Mouse (Mus musculus) liver, embryonic 16.5 days (tissue): ENCODE measurements around the gene Rxrb. TPM values are rescaled to one million over a fixed set of nuclear protein-coding genes. Genes with fewer than 3 reads are reported as not detected.

ENCODE experiments used
- ATAC-seq: fragments of 200-750 bp; cut with Nextera tagmentation; 2 replicates; pipeline ENCODE4 v1.8.0; 2017; ENCODE audit warnings: low read depth, mild to moderate bottlenecking, moderate number of reproducible peaks, moderate library complexity
- H3K27ac ChIP-seq: fragments of 300-500 bp; sonication (generic); 2 replicates; pipeline ENCODE4 v1.5.1; 2014; ENCODE audit warnings: mild to moderate bottlenecking, low read length
- H3K27me3 ChIP-seq: fragments of 300-500 bp; sonication (generic); 2 replicates; pipeline ENCODE4 v1.6.1; 2014; ENCODE audit warnings: low read depth, low read length, mixed read lengths; ENCODE audit not compliant: control insufficient read depth, insufficient read depth
- H3K36me3 ChIP-seq: fragments of 300-500 bp; sonication (generic); 2 replicates; pipeline ENCODE4 v1.6.1; 2014; ENCODE audit warnings: mild to moderate bottlenecking; ENCODE audit not compliant: control insufficient read depth, insufficient read depth
- H3K4me1 ChIP-seq: fragments of 300-500 bp; sonication (generic); 2 replicates; pipeline ENCODE4 v1.6.1; 2014; ENCODE audit warnings: low read depth, low read length, mixed read lengths; ENCODE audit not compliant: control insufficient read depth
- H3K4me2 ChIP-seq: fragments of 300-500 bp; sonication (generic); 2 replicates; pipeline ENCODE4 v1.6.1; 2014; ENCODE audit warnings: low read depth, low read length, mixed read lengths
- H3K4me3 ChIP-seq: fragments of 300-500 bp; sonication (generic); 2 replicates; pipeline ENCODE4 v1.5.1; 2014; ENCODE audit warnings: low read depth, mild to moderate bottlenecking, low read length
- H3K9ac ChIP-seq: fragments of 300-500 bp; sonication (generic); 2 replicates; pipeline ENCODE4 v1.6.1; 2014; ENCODE audit warnings: low read depth, low read length
- H3K9me3 ChIP-seq: fragments of 300-500 bp; sonication (generic); replicated peaks from 2 replicates; pipeline ENCODE4 v1.6.1; 2016; ENCODE audit warnings: low read length; ENCODE audit not compliant: control insufficient read depth
- WGBS: fragments of 180-500 bp; shearing (Covaris S2); extraction: QIAGEN DNeasy Blood & Tissue Kit; methylation state at CpG from one replicate; pipeline ENCODE4 v1.1.7; 2014; ENCODE audit not compliant: insufficient replicate concordance; 5-methylcytosine and 5-hydroxymethylcytosine counted together
- polyA plus RNA-seq: library from polyadenylated mRNA; unstranded; fragments of >200 nt; fragmentation: Nextera tagmentation; extraction: Ambion mirVana; gene quantifications from 2 replicates; pipeline ENCODE4 v1.2.1, GENCODE M21; 2015

Rxrb gene
- polyA plus RNA-seq, 1 experiment from 2014 or later, result 15.7 TPM

- no peak overlapping the region for H3K9ac ChIP-seq
- no peak overlapping the region for H3K4me2 ChIP-seq
- no peak overlapping the region for H3K27ac ChIP-seq
- no peaks in the 10 kb centered on the region for H3K27me3 ChIP-seq
- H3K4me3 ChIP-seq, result no peak overlapping the region
- no peaks in the 10 kb centered on the region for H3K9me3 ChIP-seq
- no peaks in the 10 kb centered on the region for H3K36me3 ChIP-seq
- ATAC-seq, result no peak
- no peaks in the 10 kb centered on the region for H3K4me1 ChIP-seq
- 33% methylated on average over 3 of the region's 3 CpGs for WGBS
These were observed 37.3 kb downstream of the Rxrb start for GRCm38 (mm10) chr17:34068864-34069263.

- Histone ChIP-seq H3K9ac (no peak overlapping the region), H3K4me3 (no peak overlapping the region), H3K27me3 (peaks cover 15% of the 10 kb centered on the region), H3K36me3 (no peaks in the 10 kb centered on the region), H3K4me2 (no peak overlapping the region), H3K4me1 (no peaks in the 10 kb centered on the region), H3K27ac (no peak overlapping the region), H3K9me3 (no peaks in the 10 kb centered on the region)
- ATAC-seq, result no peak
- 35% methylated on average over 5 of the region's 5 CpGs for WGBS
These were observed 40.5 kb downstream of the Rxrb start for GRCm38 (mm10) chr17:34072091-34072490.

GRCm38 (mm10) chr17:34075271-34075670 lies 43.7 kb downstream of the Rxrb start:
- no peaks in the 10 kb centered on the region for H3K36me3 ChIP-seq
- H3K4me2 ChIP-seq, result no peak overlapping the region
- no peak overlapping the region for H3K27ac ChIP-seq
- no peaks in the 10 kb centered on the region for H3K9me3 ChIP-seq
- no peak for ATAC-seq
- 26% methylated on average over 7 of the region's 7 CpGs for WGBS
- H3K4me3 ChIP-seq, result no peak overlapping the region
- H3K4me1 ChIP-seq, result no peaks in the 10 kb centered on the region; the same call in 1 of the 2 replicates
- no peak overlapping the region for H3K9ac ChIP-seq
- peaks cover 20% of the 10 kb centered on the region for H3K27me3 ChIP-seq

- no peak overlapping the region for H3K4me3 ChIP-seq
- H3K4me2 ChIP-seq, result no peak overlapping the region
- H3K9ac ChIP-seq, result no peak overlapping the region
- no peaks in the 10 kb centered on the region for H3K36me3 ChIP-seq
- no peak for ATAC-seq
- 1% methylated on average over 9 of the region's 9 CpGs for WGBS
- no peaks in the 10 kb centered on the region for H3K9me3 ChIP-seq
- H3K27ac ChIP-seq, result no peak overlapping the region
- peaks cover 20% of the 10 kb centered on the region for H3K27me3 ChIP-seq
- H3K4me1 ChIP-seq, result no peaks in the 10 kb centered on the region; the same call in 1 of the 2 replicates
These were observed 45.9 kb downstream of the Rxrb start for GRCm38 (mm10) chr17:34077549-34077948.

GRCm38 (mm10) chr17:34078148-34078547 lies 46.5 kb downstream of the Rxrb start:
- Histone ChIP-seq H3K4me1 (no peaks in the 10 kb centered on the region; the same call in 1 of the 2 replicates), H3K9ac (no peak overlapping the region), H3K4me3 (no peak overlapping the region), H3K9me3 (no peaks in the 10 kb centered on the region), H3K27ac (no peak overlapping the region), H3K27me3 (peaks cover 20% of the 10 kb centered on the region), H3K4me2 (no peak overlapping the region), H3K36me3 (no peaks in the 10 kb centered on the region)
- 48% methylated on average over 4 of the region's 4 CpGs for WGBS
- ATAC-seq, result no peak

- no peak overlapping the region for H3K4me2 ChIP-seq
- H3K27ac ChIP-seq, result no peak overlapping the region
- no peak overlapping the region for H3K4me3 ChIP-seq
- no peaks in the 10 kb centered on the region; the same call in 1 of the 2 replicates for H3K4me1 ChIP-seq
- 77% methylated on average over 11 of the region's 11 CpGs for WGBS
- H3K9ac ChIP-seq, result no peak overlapping the region
- no peak for ATAC-seq
- peaks cover 20% of the 10 kb centered on the region for H3K27me3 ChIP-seq
- H3K9me3 ChIP-seq, result no peaks in the 10 kb centered on the region
- H3K36me3 ChIP-seq, result no peaks in the 10 kb centered on the region
These were observed 47.4 kb downstream of the Rxrb start for GRCm38 (mm10) chr17:34079002-34079401.

- Histone ChIP-seq H3K9ac (no peak overlapping the region), H3K36me3 (no peaks in the 10 kb centered on the region), H3K27me3 (peaks cover 20% of the 10 kb centered on the region), H3K4me1 (no peaks in the 10 kb centered on the region; the same call in 1 of the 2 replicates), H3K27ac (no peak overlapping the region), H3K4me2 (no peak overlapping the region), H3K4me3 (no peak overlapping the region), H3K9me3 (no peaks in the 10 kb centered on the region)
- WGBS, result 26% methylated on average over 5 of the region's 5 CpGs
- no peak for ATAC-seq
These were observed 48.0 kb downstream of the Rxrb start for GRCm38 (mm10) chr17:34079621-34080020.

GRCm38 (mm10) chr17:34083104-34083503 lies 51.5 kb downstream of the Rxrb start:
- no peaks in the 10 kb centered on the region for H3K36me3 ChIP-seq
- no peak overlapping the region for H3K9ac ChIP-seq
- no peaks in the 10 kb centered on the region for H3K27me3 ChIP-seq
- no peak overlapping the region for H3K4me2 ChIP-seq
- no peak for ATAC-seq
- H3K4me3 ChIP-seq, result no peak overlapping the region
- no peak overlapping the region for H3K27ac ChIP-seq
- no peaks in the 10 kb centered on the region for H3K9me3 ChIP-seq
- WGBS, result 29% methylated on average over 8 of the region's 8 CpGs
- H3K4me1 ChIP-seq, result no peaks in the 10 kb centered on the region

- Histone ChIP-seq H3K27ac (no peak overlapping the region), H3K9me3 (no peaks in the 10 kb centered on the region), H3K4me1 (no peaks in the 10 kb centered on the region), H3K9ac (no peak overlapping the region), H3K36me3 (no peaks in the 10 kb centered on the region), H3K27me3 (no peaks in the 10 kb centered on the region), H3K4me3 (no peak overlapping the region), H3K4me2 (no peak overlapping the region)
- 52% methylated on average over 2 of the region's 2 CpGs for WGBS
- ATAC-seq, result no peak
These were observed 55.8 kb downstream of the Rxrb start for GRCm38 (mm10) chr17:34087386-34087785.
